Mouse (Mus musculus) bone marrow macrophage, adult 2 months (primary cell): ENCODE measurements around the gene Npas2.

Experiments
- CTCF ChIP-seq: IDR thresholded peaks from 2 replicates; pipeline ENCODE4 v1.5.1; 2012; ENCODE audit warnings: low read depth, mild to moderate bottlenecking, low read length, moderate library complexity
- POLR2A ChIP-seq: IDR thresholded peaks from 2 replicates; pipeline ENCODE4 v1.6.1; 2012; ENCODE audit warnings: mild to moderate bottlenecking, low read depth, low read length, borderline replicate concordance

- TF ChIP-seq CTCF = no peak
- TF ChIP-seq POLR2A = no peak
These were observed 13.0 kb upstream of the Npas2 start for GRCm38 (mm10) chr1:39180517-39180916.
